Mouse (Mus musculus) neural tube, embryonic 11.5 days (tissue): Measurements from ENCODE around the gene Adprhl1. TPM values are rescaled to one million over a fixed set of nuclear protein-coding genes. Genes with fewer than 3 reads are reported as not detected.

Experiments
- ATAC-seq: fragments of 200-750 bp; cut with Nextera tagmentation; 2 replicates; pipeline ENCODE4 v1.8.0; 2017; ENCODE audit warnings: moderate number of reproducible peaks, mild to moderate bottlenecking, moderate TSS enrichment, moderate library complexity; ENCODE audit not compliant: insufficient read depth, low FRiP score, low TSS enrichment
- DNase-seq: peaks from one replicate; pipeline ENCODE4 v3.0.0-alpha.2; 2015; ENCODE audit warnings: low spot score
- H3K27ac ChIP-seq: fragments of 300-500 bp; sonication (generic); 2 replicates; pipeline ENCODE4 v1.5.1; 2014; ENCODE audit warnings: low read depth, mild to moderate bottlenecking, low read length
- H3K27me3 ChIP-seq: fragments of 300-500 bp; sonication (generic); 2 replicates; pipeline ENCODE4 v1.6.1; 2014; ENCODE audit warnings: mild to moderate bottlenecking, low read length, mixed read lengths; ENCODE audit not compliant: control insufficient read depth, insufficient read depth
- H3K36me3 ChIP-seq: fragments of 300-500 bp; sonication (generic); 2 replicates; pipeline ENCODE4 v1.6.1; 2014; ENCODE audit warnings: mild to moderate bottlenecking, low read length, moderate library complexity, mixed read lengths; ENCODE audit not compliant: control insufficient read depth, insufficient read depth
- H3K4me1 ChIP-seq: fragments of 300-500 bp; sonication (generic); 2 replicates; pipeline ENCODE4 v1.6.1; 2014; ENCODE audit warnings: low read length, mixed read lengths; ENCODE audit not compliant: control insufficient read depth, insufficient read depth
- H3K4me2 ChIP-seq: fragments of 300-500 bp; sonication (generic); 2 replicates; pipeline ENCODE4 v1.6.1; 2014; ENCODE audit warnings: low read depth, mild to moderate bottlenecking, moderate library complexity
- H3K4me3 ChIP-seq: fragments of 300-500 bp; sonication (generic); 2 replicates; pipeline ENCODE4 v1.5.1; 2014; ENCODE audit warnings: low read depth, low read length
- H3K9ac ChIP-seq: fragments of 300-500 bp; sonication (generic); 2 replicates; pipeline ENCODE4 v1.6.1; 2014; ENCODE audit warnings: mild to moderate bottlenecking, low read length
- H3K9me3 ChIP-seq: fragments of 300-500 bp; sonication (generic); 2 replicates; pipeline ENCODE4 v1.6.1; 2016; ENCODE audit warnings: low read length; ENCODE audit not compliant: control insufficient read depth
- WGBS: fragments of 180-500 bp; shearing (Covaris S2); extraction: QIAGEN DNeasy Blood & Tissue Kit; methylation state at CpG from one replicate; pipeline ENCODE4 v1.1.7; 2014; 5-methylcytosine and 5-hydroxymethylcytosine counted together
- polyA plus RNA-seq: library from polyadenylated mRNA; unstranded; fragments of >200 nt; fragmentation: Nextera tagmentation; extraction: Ambion mirVana; gene quantifications from 2 replicates; pipeline ENCODE4 v1.2.1, GENCODE M21; 2014

The Adprhl1 gene
- polyA plus RNA-seq, 1 experiment from 2014 or later: 0.61 TPM

DNA sequence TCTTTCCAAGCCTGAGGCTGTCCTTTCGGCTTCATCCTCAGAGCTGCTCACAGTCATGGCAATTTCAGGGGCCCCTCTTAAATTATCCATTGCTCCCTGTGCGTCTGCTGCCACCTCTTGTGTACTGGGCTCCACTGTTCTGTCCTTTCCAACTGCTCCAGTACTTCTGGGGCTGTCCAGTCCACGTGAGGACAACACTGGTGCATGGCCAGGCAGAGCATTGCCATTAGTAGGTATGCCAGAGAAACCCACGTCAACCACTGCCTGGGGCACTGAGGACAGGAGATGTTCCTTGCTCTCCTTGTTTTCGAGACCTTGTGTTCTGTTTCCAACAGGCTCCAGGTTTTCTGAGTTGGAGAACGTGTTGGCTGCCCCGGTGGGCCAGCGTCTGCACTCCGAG, 29.5 kb downstream of the Adprhl1 start:
- H3K9ac ChIP-seq: no peak overlapping the region
- DNase-seq (no peak), ATAC-seq (no peak)
- H3K9me3 ChIP-seq: no peaks in the 10 kb centered on the region
- H3K36me3 ChIP-seq: no peaks in the 10 kb centered on the region
- no peaks in the 10 kb centered on the region for H3K4me1 ChIP-seq
- 89% methylated on average over 9 of the region's 9 CpGs for WGBS
- no peak overlapping the region for H3K4me3 ChIP-seq
- no peak overlapping the region for H3K4me2 ChIP-seq
- H3K27me3 ChIP-seq: no peaks in the 10 kb centered on the region
- no peak overlapping the region for H3K27ac ChIP-seq

DNA sequence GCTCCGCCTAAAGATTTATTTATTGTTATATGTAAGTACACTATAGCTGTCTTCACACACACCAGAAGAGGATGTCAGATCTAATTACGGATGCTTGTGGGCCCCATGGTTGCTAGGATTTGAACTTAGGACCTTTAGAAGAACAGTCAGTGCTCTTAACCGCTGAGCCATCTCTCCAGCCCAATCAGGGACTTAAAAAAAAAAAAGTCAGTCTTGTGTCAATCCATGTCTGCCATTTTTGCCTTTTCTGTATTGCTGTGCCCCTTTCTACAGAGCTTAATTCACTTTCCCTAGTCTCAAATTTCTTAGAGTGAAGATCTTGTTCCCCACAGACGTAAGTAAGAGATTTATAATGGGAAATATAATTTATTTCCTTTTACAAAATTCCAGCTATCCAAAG, 35.5 kb downstream of the Adprhl1 start:
- Histone ChIP-seq H3K9me3 (no peaks in the 10 kb centered on the region), H3K9ac (no peak overlapping the region), H3K27me3 (no peaks in the 10 kb centered on the region), H3K4me1 (0 out of 2 replicates have a peak, but pooled peaks cover 2% of the 10 kb centered on the region), H3K27ac (no peak overlapping the region), H3K36me3 (no peaks in the 10 kb centered on the region), H3K4me3 (no peak overlapping the region), H3K4me2 (no peak overlapping the region)
- whole genome bisulfite sequencing: 82% methylated on average over 4 of the region's 4 CpGs
- no peak for ATAC-seq
- DNase-seq: no peak

DNA sequence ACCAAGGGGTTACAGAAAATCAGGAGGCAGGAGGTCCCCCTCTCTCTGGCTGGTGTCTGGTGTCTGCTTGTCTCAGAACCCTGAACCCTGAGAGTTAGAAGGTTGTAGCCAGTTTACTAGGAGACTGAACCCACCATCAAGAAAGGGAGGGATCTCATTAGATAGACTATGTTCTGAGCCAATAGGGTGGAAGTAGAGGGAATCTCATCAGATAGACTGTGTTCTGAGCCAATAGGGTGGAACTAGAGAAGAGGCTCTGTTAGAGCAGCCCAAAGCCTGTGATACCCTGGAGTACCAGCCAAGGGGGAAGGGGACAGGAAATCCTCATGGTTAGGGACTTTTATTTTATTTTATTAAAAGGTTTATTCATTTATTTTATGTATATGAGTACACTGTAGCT, 36.0 kb downstream of the Adprhl1 start:
- no peak overlapping the region for H3K9ac ChIP-seq
- no peak overlapping the region for H3K4me3 ChIP-seq
- H3K4me1 ChIP-seq: 0 out of 2 replicates have a peak, but pooled peaks cover 5% of the 10 kb centered on the region
- no peak overlapping the region for H3K27ac ChIP-seq
- no peaks in the 10 kb centered on the region for H3K27me3 ChIP-seq
- ATAC-seq: no peak
- H3K36me3 ChIP-seq: no peaks in the 10 kb centered on the region
- DNase-seq: no peak
- H3K9me3 ChIP-seq: no peaks in the 10 kb centered on the region
- H3K4me2 ChIP-seq: no peak overlapping the region

DNA sequence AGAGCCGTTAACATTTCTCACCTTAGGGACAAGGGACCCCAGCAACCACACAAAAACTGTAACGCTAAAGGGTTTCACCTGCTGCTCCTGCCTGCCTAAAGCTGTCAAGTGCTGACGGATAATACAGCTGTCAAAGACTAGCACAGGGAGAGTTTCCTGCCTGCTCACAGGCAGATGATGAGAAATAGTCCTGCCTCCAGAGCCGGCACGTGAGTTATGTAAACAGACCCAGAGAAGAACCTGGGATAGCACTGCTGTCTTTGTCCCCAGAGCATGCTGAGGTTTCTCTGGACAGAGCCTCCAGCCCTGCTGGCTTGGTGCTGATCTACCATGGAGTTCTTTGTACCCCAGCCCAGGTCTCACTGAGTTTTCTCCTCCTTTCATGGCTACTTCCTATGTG, 36.9 kb downstream of the Adprhl1 start:
- no peak overlapping the region for H3K4me3 ChIP-seq
- no peaks in the 10 kb centered on the region for H3K9me3 ChIP-seq
- no peak for ATAC-seq
- H3K4me2 ChIP-seq: no peak overlapping the region
- WGBS: 30% methylated on average over 5 of the region's 5 CpGs
- DNase-seq: no peak
- no peak overlapping the region for H3K27ac ChIP-seq
- 0 out of 2 replicates have a peak, but pooled peaks cover 5% of the 10 kb centered on the region for H3K4me1 ChIP-seq
- H3K27me3 ChIP-seq: no peaks in the 10 kb centered on the region
- no peak overlapping the region for H3K9ac ChIP-seq
- H3K36me3 ChIP-seq: no peaks in the 10 kb centered on the region

DNA sequence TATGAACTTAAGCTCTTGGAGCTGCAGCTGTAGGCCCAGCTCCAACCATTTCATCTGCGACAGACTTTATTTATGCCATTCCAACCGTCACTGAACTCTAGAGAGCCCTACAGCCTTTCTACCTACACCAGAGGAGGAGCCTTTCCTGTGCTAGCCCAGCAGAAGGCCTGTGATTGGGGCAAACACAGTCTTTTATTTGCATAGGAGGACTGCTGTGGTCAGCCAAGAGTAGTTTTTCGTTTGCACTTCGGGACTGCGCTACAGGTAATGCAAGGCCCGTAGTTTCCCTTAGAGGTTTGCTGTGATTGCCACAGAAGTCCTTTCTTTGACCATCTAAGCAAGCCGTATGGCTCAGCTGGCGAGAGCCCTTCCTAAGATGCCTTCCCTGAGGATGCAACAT, 37.6 kb downstream of the Adprhl1 start:
- Histone ChIP-seq H3K4me2 (no peak overlapping the region), H3K4me1 (0 out of 2 replicates have a peak, but pooled peaks cover 5% of the 10 kb centered on the region), H3K27me3 (no peaks in the 10 kb centered on the region), H3K4me3 (no peak overlapping the region), H3K9ac (no peak overlapping the region), H3K36me3 (no peaks in the 10 kb centered on the region), H3K27ac (no peak overlapping the region), H3K9me3 (no peaks in the 10 kb centered on the region)
- 67% methylated on average over 8 of the region's 8 CpGs for whole genome bisulfite sequencing
- ATAC-seq (no peak), DNase-seq (no peak)

DNA sequence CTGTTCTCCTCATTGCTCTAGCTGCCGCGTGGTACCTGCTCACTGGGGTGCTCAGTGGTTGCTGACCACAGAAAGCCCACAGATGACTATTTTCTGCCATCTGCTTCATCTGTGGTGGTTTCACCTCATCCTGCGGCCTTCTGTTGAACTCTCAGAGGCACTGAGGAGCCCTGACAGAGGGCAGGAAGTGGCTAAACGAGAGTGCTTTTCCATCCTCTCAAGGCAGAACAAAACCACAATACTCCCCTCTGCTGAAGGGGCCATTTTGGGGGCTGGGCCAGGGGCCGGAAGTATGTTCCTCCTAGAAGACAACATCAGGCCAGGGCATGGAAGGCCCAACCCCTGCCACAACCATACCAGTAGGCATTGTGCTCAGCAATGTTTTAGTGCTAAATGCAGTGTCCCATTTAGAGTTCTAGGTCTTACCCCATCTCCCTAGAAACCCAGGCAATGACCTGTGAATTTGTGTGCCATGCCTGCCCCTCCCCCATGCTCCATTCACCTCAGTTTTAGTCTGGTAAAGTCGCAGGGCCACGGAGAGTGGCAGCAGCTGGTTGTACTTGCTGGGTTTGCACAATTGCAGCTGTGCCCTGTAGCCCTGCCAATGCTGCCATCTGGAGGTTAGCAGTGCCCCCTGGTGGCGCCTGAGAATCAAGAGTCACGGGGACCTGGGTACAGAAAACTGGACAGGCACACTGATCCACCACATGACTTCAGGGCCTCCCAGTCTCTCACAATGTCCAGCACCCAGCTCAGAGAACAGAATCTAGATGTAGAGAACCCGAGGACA, 40.3 kb downstream of the Adprhl1 start:
- Histone ChIP-seq H3K27me3 (no peaks in the 10 kb centered on the region), H3K27ac (no peak overlapping the region), H3K9me3 (no peaks in the 10 kb centered on the region), H3K36me3 (no peaks in the 10 kb centered on the region), H3K9ac (no peak overlapping the region), H3K4me3 (no peak overlapping the region), H3K4me1 (0 out of 2 replicates have a peak, but pooled peaks cover 5% of the 10 kb centered on the region), H3K4me2 (no peak overlapping the region)
- DNase-seq (peak; percentile 87), ATAC-seq (peak; percentile 50; the same call in 1 of the 2 replicates)
- WGBS: 20% methylated on average over 10 of the region's 10 CpGs

DNA sequence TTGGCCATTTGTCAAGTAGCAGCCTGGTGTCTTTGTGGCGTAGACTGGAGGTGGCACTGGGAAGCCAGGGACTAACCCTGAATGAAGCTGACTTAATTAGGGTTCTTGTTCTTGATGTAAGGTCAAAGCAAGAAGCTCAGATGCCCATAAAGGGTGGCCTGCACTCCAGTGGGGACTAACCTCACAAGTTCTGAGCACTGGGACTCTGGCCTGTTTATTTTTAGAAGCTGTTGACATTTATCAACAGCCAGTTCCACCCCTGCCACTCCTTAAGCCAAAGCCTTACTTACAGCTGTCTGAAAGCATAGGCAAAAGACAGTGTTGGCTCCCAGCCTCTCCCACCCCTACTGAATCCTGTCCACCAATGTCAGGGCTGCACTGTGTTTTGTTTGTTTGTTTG, 44.2 kb downstream of the Adprhl1 start:
- no peak overlapping the region for H3K27ac ChIP-seq
- H3K27me3 ChIP-seq: no peaks in the 10 kb centered on the region
- H3K4me2 ChIP-seq: no peak overlapping the region
- no peaks in the 10 kb centered on the region for H3K9me3 ChIP-seq
- 0 out of 2 replicates have a peak, but pooled peaks cover 5% of the 10 kb centered on the region for H3K4me1 ChIP-seq
- 49% methylated on average over 1 of the region's 1 CpGs for WGBS
- H3K36me3 ChIP-seq: no peaks in the 10 kb centered on the region
- no peak overlapping the region for H3K4me3 ChIP-seq
- ATAC-seq (no peak), DNase-seq (no peak)
- H3K9ac ChIP-seq: no peak overlapping the region

DNA sequence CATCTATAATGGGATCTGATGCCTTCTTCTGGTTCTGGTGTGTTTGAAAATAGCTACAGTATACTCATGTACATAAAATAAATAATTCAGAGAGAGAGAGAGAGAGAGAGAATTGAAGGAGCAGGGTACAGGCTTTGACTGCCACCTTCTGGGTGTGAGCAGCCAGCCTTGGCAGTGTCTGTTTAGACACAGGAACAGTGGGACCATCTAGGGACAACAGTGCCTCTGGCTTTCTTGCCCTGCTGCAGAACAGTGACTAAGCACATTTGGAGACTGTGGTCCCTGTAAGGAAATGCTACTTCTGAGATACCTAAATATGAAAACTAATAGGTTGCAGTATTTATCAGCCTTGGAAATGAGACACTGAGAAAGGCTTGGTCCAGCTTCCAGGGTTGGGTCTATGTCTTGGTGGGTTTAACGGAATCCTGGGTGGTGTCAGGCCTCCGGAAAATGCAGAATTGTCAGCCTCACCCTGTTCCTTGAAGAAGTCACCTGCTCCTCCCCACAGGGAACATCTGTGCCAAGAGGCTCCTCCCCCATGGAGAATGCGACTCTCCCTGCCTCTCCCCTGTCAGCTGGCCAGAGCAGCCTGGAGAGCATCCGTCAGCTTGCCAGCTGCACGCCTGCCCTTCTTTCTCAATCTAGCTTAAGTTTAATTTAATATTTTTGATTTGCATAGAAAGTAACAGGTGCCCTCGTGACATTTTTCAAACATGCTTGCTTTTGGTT, 45.2 kb downstream of the Adprhl1 start:
- H3K9ac ChIP-seq: no peak overlapping the region
- no peak overlapping the region for H3K4me3 ChIP-seq
- 52% methylated on average over 6 of the region's 6 CpGs for WGBS
- no peaks in the 10 kb centered on the region for H3K36me3 ChIP-seq
- H3K4me2 ChIP-seq: no peak overlapping the region
- H3K4me1 ChIP-seq: 0 out of 2 replicates have a peak, but pooled peaks cover 5% of the 10 kb centered on the region
- DNase-seq: no peak
- H3K9me3 ChIP-seq: no peaks in the 10 kb centered on the region
- H3K27me3 ChIP-seq: no peaks in the 10 kb centered on the region
- H3K27ac ChIP-seq: no peak overlapping the region
- no peak for ATAC-seq

DNA sequence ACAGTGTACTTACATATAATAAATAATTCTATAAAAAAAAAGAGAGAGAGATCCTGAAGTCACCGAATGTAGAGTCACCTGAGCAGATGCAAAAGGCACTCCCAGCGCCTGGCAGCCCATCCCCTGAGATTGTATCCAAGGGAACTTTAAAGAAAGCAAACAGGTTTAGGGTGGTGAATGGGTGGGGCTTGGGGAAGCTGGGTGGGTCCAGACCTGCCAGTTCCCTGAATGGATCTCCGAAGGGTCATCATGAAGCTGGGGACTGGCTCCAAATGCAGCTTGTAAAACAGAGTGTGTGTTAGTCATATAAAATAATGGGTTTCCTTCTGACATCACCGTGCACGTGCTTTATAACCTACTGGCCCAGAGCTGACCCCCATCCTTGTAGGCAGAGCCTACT, 47.7 kb downstream of the Adprhl1 start:
- 32% methylated on average over 5 of the region's 5 CpGs for WGBS
- H3K9me3 ChIP-seq: no peaks in the 10 kb centered on the region
- no peaks in the 10 kb centered on the region for H3K4me1 ChIP-seq
- H3K27me3 ChIP-seq: peaks cover 14% of the 10 kb centered on the region
- no peak overlapping the region for H3K4me2 ChIP-seq
- no peak for DNase-seq
- no peak for ATAC-seq
- H3K36me3 ChIP-seq: no peaks in the 10 kb centered on the region
- no peak overlapping the region for H3K9ac ChIP-seq
- no peak overlapping the region for H3K27ac ChIP-seq
- no peak overlapping the region for H3K4me3 ChIP-seq
